Mouse (Mus musculus) kidney, postnatal 25 days (tissue): ENCODE measurements around the gene Hist1h4f.
A peak's percentile ranks its signal among the peaks of the same experiment; 100 is the strongest.

ENCODE experiments used
- DNase-seq, 2 experiments: peaks; one replicate each; pipeline ENCODE4 v3.0.0; 2021; ENCODE audit warnings: mixed read lengths in 2 of 2

The Hist1h4f gene

DNA sequence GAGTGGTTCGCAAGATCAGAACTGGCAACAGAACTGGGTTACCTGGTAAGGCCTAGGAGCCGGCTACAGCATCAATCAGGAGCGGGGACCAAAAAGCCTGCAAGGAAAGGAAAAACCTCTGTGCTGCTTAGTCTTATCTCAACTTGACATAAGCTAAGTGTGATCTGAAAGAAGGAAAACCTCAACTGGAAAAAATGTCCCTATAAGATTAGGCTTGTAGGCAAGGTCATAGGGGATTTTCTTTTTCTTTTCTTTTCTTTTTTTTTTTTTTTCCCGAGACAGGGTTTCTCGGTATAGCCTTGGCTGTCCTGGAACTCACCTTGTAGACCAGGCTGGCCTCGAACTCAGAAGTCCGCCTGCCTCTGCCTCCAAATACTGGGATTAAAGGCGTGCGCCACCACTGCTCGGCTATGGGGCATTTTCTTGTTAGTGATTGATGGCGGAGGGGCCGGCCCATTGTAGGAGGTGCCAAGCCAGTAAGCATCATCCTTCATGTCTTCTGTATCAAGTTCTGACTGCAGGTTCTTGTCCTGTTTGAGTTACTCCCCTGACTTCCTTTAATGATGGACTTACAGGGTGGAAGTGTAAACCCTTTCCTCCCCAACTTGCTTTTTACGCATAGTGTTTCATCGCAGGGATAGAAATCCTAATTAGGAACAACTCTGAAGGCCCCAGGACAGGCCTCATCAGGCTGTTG lies 44.5 kb downstream of the Hist1h4f start:
- no peak for DNase-seq

- DNase-seq: no peak
Observed at GRCm38 (mm10) chr13:23506351-23506750, 45.1 kb downstream of the Hist1h4f start.

DNA sequence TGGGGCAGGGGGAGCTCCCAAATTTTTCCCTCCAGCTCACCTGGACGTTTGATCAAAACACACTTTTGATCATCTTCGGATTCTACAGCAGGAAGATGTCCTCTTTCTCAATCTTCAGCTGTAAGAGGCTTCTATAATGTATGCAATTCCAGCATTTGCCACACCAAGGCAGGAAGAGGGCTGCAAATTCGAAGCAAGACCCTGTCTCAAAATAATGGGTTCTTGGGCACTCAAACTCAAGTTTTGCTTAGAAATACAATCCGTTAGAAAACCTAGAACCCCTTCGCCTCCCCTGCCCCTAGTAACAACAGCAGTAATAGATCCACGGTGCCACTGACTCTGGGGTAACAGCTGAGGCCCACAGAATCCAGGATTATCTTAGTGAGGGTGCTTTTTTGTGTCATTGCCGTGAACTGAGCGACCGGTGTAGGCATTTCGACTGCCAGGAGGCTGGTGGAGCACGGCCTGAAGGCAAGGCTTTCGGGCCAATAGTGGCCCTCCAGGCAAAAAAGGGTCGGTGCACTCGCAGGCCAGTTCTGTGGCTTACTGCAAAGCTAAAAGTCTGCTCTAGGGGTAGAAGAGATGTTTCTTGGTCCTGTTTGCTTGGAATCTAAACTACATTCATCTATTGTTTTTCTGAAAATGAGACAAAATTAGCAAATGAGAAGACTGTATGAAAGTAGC lies 45.6 kb downstream of the Hist1h4f start:
- DNase-seq: no peak

GRCm38 (mm10) chr13:23503797-23504196 lies 47.7 kb downstream of the Hist1h4f start:
- peak in 1 of 2 experiments; percentile 37 for DNase-seq

DNA sequence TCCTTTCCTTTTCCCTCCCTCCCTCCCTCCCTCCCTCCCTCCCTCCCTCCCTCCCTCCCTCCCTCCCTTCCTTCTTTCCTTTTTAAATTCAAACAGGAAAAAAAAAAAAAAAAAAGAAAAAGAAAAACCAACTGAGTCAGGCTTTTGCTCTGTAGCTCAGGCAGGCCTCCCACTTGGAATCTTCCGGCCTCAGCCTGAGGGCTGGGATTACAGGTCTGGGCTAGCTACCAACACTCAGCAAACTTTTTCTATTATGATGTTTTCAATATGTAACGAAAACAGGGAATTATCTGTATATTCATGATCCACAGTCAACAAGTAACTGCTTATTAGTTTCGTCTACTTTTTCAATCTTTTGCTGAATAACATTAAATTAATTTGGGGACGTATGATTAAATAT lies 48.5 kb downstream of the Hist1h4f start:
- DNase-seq: no peak

DNA sequence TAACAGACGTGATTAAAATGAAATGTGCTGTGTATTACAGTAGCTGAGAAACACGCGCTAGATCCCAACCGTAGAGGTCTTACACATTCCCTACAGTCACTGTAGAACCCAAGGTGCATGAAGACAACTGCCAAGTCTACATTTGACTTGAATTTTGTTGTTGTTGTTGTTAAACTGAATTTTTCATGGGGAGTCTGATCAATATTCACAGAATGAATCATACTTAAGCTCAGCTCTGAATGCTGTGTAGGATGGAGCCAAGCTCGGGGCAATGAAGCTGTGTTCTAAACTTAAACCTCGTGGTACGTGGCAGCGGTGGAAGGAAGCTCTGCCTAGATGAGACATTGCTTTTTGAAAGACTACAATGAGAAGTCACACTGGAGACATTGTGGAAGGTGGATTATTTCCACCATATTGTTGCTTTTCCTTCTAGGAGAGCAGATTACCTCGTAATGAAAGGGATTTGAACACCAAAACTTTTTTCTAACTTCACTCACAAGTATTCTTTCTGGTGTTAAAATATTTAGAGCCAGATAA lies 49.3 kb downstream of the Hist1h4f start:
- no peak for DNase-seq

DNA sequence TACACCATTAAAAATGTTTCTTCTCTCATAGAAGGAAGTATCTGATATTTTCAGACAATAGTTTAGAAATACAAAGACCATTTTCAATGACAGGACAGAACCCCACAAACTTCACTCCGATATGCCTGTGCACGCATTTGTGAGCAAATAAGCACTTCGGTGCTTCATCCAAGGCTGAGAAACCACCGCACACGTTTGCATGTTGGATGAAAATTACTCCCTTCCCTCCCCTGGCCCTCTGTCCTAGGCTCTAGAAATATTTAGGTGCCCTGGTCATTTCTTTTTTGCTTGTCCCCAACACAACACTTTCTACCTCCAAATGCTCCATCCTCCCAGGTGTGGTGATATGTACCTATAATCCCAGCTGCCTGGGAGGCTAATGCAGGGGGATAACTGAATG lies 49.9 kb downstream of the Hist1h4f start:
- DNase-seq: no peak
